Mouse (Mus musculus): ENCODE measurements around the gene Inhbb. TPM values are rescaled to one million over a fixed set of nuclear protein-coding genes. Genes with fewer than 3 reads are reported as not detected.

Gene Inhbb
- polyA plus RNA-seq, 1 experiment from 2014 or later, result 0.17 TPM

DNA sequence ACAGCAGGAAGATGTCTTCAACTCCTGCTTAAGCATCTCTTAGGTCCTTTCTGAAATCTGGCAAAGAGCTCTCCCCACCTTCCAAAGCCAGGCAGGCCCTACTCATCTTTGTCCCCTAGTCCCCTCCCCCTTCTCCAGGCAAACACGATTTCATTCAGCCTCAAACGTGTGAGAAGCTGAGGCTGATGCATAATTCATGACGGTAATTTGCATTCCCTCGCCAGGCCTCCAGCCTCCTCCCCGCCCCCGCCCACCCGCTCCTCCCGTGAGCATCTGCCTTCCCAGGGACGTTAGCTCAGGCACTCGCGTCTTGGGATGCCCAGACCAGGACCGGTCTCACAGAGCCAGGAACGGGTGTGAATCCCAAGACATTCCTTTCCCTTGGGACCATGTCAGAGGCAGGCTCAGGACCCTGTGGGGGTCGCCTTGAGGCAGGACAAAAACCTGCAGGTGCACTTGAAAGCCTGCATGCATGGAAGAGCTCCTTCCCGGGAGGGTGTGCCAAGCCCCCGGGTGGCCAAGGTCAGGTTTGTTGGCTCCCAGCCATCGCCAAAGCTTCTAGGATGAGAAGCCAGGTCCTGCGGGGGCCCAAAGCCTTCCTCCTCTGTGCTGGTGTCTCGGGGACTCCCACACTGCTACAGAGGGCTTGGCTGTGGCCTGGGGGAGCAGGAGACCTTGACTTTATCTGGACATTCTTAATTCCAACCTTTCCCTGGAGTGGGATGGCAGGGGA lies 33.2 kb downstream of the Inhbb start:
- H3K27me3 ChIP-seq (ENCODE audit: control insufficient read depth, insufficient read depth, low read length), result no peaks in the 10 kb centered on the region
- H3K9me3 ChIP-seq (replicated peaks; ENCODE audit: control insufficient read depth, low read length), result no peaks in the 10 kb centered on the region
- ATAC-seq (replicated peaks; ENCODE audit: insufficient number of reproducible peaks, low FRiP score, low TSS enrichment, low read depth) (peak; percentile 66), DNase-seq (ENCODE audit: low spot score) (peak; percentile 64)
- no peak overlapping the region for H3K4me3 ChIP-seq (ENCODE audit: low read depth, low read length)
- H3K27ac ChIP-seq (replicated peaks; ENCODE audit: low read depth, low read length), result no peak overlapping the region
- no peaks in the 10 kb centered on the region for H3K36me3 ChIP-seq (replicated peaks; ENCODE audit: control insufficient read depth, insufficient read depth, low read depth, low read length)
- H3K9ac ChIP-seq (replicated peaks; ENCODE audit: low read length), result no peak overlapping the region
- H3K4me1 ChIP-seq (ENCODE audit: control insufficient read depth, insufficient read depth, low read length), result no peaks in the 10 kb centered on the region
- peak overlapping the region; percentile 28; the same call in 1 of the 2 replicates for H3K4me2 ChIP-seq (ENCODE audit: low read depth, low read length)
- 7% methylated on average over 19 of the region's 19 CpGs for WGBS

- Histone ChIP-seq H3K27me3 (ENCODE audit: control insufficient read depth, insufficient read depth, low read length) (no peaks in the 10 kb centered on the region), H3K9ac (replicated peaks; ENCODE audit: low read length) (no peak overlapping the region), H3K4me2 (ENCODE audit: low read depth, low read length) (no peak overlapping the region), H3K27ac (replicated peaks; ENCODE audit: low read depth, low read length) (no peak overlapping the region), H3K4me3 (ENCODE audit: low read depth, low read length) (no peak overlapping the region), H3K4me1 (ENCODE audit: control insufficient read depth, insufficient read depth, low read length) (no peaks in the 10 kb centered on the region), H3K9me3 (replicated peaks; ENCODE audit: control insufficient read depth, low read length) (no peaks in the 10 kb centered on the region), H3K36me3 (replicated peaks; ENCODE audit: control insufficient read depth, insufficient read depth, low read depth, low read length) (no peaks in the 10 kb centered on the region)
- DNase-seq (ENCODE audit: low spot score), result no peak
- WGBS, result 76% methylated on average over 3 of the region's 3 CpGs
- no peak for ATAC-seq (replicated peaks; ENCODE audit: insufficient number of reproducible peaks, low FRiP score, low TSS enrichment, low read depth)
These were observed 35.7 kb downstream of the Inhbb start for GRCm38 (mm10) chr1:119386306-119386705.

DNA sequence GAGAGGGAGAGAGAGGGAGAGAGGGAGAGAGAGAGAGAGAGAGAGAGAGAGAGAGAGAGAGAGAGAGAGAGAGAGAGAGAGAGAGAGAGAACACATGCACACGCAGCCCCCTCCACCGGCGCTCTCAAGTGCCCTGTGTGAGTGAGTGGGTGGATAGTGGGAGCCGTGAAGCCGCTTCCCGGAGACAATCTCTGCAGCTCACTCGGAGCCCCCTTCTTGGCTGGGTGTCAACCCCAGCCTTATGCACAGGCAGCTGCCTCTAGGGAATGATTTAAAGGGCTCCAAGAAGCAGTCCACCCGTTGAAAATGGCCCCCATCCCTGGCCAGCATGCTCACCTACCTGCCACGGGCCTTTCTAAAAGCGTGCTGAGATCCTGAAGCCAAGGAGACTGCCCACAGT lies 38.1 kb downstream of the Inhbb start:
- no peak for DNase-seq (ENCODE audit: low spot score)
- Histone ChIP-seq H3K4me3 (ENCODE audit: low read depth, low read length) (no peak overlapping the region), H3K9me3 (replicated peaks; ENCODE audit: control insufficient read depth, low read length) (no peaks in the 10 kb centered on the region), H3K9ac (replicated peaks; ENCODE audit: low read length) (no peak overlapping the region), H3K4me1 (ENCODE audit: control insufficient read depth, insufficient read depth, low read length) (no peaks in the 10 kb centered on the region), H3K27ac (replicated peaks; ENCODE audit: low read depth, low read length) (no peak overlapping the region), H3K27me3 (ENCODE audit: control insufficient read depth, insufficient read depth, low read length) (no peaks in the 10 kb centered on the region), H3K36me3 (replicated peaks; ENCODE audit: control insufficient read depth, insufficient read depth, low read depth, low read length) (no peaks in the 10 kb centered on the region), H3K4me2 (ENCODE audit: low read depth, low read length) (no peak overlapping the region)
- WGBS, result 84% methylated on average over 10 of the region's 10 CpGs
- no peak for ATAC-seq (replicated peaks; ENCODE audit: insufficient number of reproducible peaks, low FRiP score, low TSS enrichment, low read depth)

DNA sequence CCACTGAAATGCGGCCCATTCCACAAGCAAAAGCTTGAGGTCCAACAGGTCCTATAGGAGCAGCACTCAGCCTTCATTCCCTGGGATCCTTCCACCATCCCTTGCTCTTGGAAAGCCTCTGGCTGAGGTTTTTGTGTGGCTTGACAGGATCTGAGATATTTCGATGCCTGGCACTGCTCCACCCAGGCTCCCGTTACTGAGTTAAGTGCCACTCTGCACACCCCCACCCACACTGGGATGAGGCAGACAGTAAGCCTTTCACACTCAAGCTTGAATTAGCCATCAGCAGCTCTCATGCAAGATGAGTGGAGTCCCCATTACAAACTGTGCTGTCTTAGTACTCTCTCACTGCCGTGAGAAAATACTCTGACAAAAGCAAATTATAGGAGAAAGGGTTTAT lies 41.4 kb downstream of the Inhbb start:
- H3K4me1 ChIP-seq (ENCODE audit: control insufficient read depth, insufficient read depth, low read length), result no peaks in the 10 kb centered on the region
- no peaks in the 10 kb centered on the region for H3K9me3 ChIP-seq (replicated peaks; ENCODE audit: control insufficient read depth, low read length)
- H3K4me2 ChIP-seq (ENCODE audit: low read depth, low read length), result no peak overlapping the region
- H3K9ac ChIP-seq (replicated peaks; ENCODE audit: low read length), result no peak overlapping the region
- 89% methylated on average over 4 of the region's 4 CpGs for WGBS
- no peak overlapping the region for H3K27ac ChIP-seq (replicated peaks; ENCODE audit: low read depth, low read length)
- no peaks in the 10 kb centered on the region for H3K27me3 ChIP-seq (ENCODE audit: control insufficient read depth, insufficient read depth, low read length)
- H3K4me3 ChIP-seq (ENCODE audit: low read depth, low read length), result no peak overlapping the region
- DNase-seq (ENCODE audit: low spot score), result no peak
- ATAC-seq (replicated peaks; ENCODE audit: insufficient number of reproducible peaks, low FRiP score, low TSS enrichment, low read depth), result no peak
- H3K36me3 ChIP-seq (replicated peaks; ENCODE audit: control insufficient read depth, insufficient read depth, low read depth, low read length), result no peaks in the 10 kb centered on the region

- Histone ChIP-seq H3K4me2 (ENCODE audit: low read depth, low read length) (no peak overlapping the region), H3K9me3 (replicated peaks; ENCODE audit: control insufficient read depth, low read length) (no peaks in the 10 kb centered on the region), H3K27me3 (ENCODE audit: control insufficient read depth, insufficient read depth, low read length) (no peaks in the 10 kb centered on the region), H3K36me3 (replicated peaks; ENCODE audit: control insufficient read depth, insufficient read depth, low read depth, low read length) (no peaks in the 10 kb centered on the region), H3K27ac (replicated peaks; ENCODE audit: low read depth, low read length) (no peak overlapping the region), H3K9ac (replicated peaks; ENCODE audit: low read length) (no peak overlapping the region), H3K4me3 (ENCODE audit: low read depth, low read length) (no peak overlapping the region), H3K4me1 (ENCODE audit: control insufficient read depth, insufficient read depth, low read length) (no peaks in the 10 kb centered on the region)
- WGBS, result 70% methylated on average over 5 of the region's 5 CpGs
- no peak for DNase-seq (ENCODE audit: low spot score)
- ATAC-seq (replicated peaks; ENCODE audit: insufficient number of reproducible peaks, low FRiP score, low TSS enrichment, low read depth), result no peak
These were observed 46.7 kb downstream of the Inhbb start for GRCm38 (mm10) chr1:119375376-119375775.

- no peaks in the 10 kb centered on the region for H3K4me1 ChIP-seq (ENCODE audit: control insufficient read depth, insufficient read depth, low read length)
- 62% methylated on average over 12 of the region's 12 CpGs for WGBS
- H3K36me3 ChIP-seq (replicated peaks; ENCODE audit: control insufficient read depth, insufficient read depth, low read depth, low read length), result no peaks in the 10 kb centered on the region
- no peak for ATAC-seq (replicated peaks; ENCODE audit: insufficient number of reproducible peaks, low FRiP score, low TSS enrichment, low read depth)
- no peak for DNase-seq (ENCODE audit: low spot score)
- no peak overlapping the region for H3K27ac ChIP-seq (replicated peaks; ENCODE audit: low read depth, low read length)
- H3K9ac ChIP-seq (replicated peaks; ENCODE audit: low read length), result no peak overlapping the region
- H3K4me3 ChIP-seq (ENCODE audit: low read depth, low read length), result no peak overlapping the region
- H3K4me2 ChIP-seq (ENCODE audit: low read depth, low read length), result no peak overlapping the region
- no peaks in the 10 kb centered on the region for H3K27me3 ChIP-seq (ENCODE audit: control insufficient read depth, insufficient read depth, low read length)
- H3K9me3 ChIP-seq (replicated peaks; ENCODE audit: control insufficient read depth, low read length), result no peaks in the 10 kb centered on the region
These were observed 54.5 kb downstream of the Inhbb start for GRCm38 (mm10) chr1:119367546-119367945.

- Histone ChIP-seq H3K4me3 (ENCODE audit: low read depth, low read length) (no peak overlapping the region), H3K9ac (replicated peaks; ENCODE audit: low read length) (no peak overlapping the region), H3K4me1 (ENCODE audit: control insufficient read depth, insufficient read depth, low read length) (no peaks in the 10 kb centered on the region), H3K27me3 (ENCODE audit: control insufficient read depth, insufficient read depth, low read length) (no peaks in the 10 kb centered on the region), H3K4me2 (ENCODE audit: low read depth, low read length) (no peak overlapping the region), H3K27ac (replicated peaks; ENCODE audit: low read depth, low read length) (no peak overlapping the region), H3K9me3 (replicated peaks; ENCODE audit: control insufficient read depth, low read length) (no peaks in the 10 kb centered on the region), H3K36me3 (replicated peaks; ENCODE audit: control insufficient read depth, insufficient read depth, low read depth, low read length) (no peaks in the 10 kb centered on the region)
- WGBS, result 66% methylated on average over 6 of the region's 6 CpGs
- DNase-seq (ENCODE audit: low spot score) (no peak), ATAC-seq (replicated peaks; ENCODE audit: insufficient number of reproducible peaks, low FRiP score, low TSS enrichment, low read depth) (no peak)
These were observed 55.7 kb downstream of the Inhbb start for GRCm38 (mm10) chr1:119366315-119366714.
